Mouse (Mus musculus) lung, embryonic 16.5 days (tissue): ENCODE measurements around the gene Dvl1. TPM values are rescaled to one million over a fixed set of nuclear protein-coding genes. Genes with fewer than 3 reads are reported as not detected.

ENCODE experiments used
- ATAC-seq: fragments of 200-750 bp; cut with Nextera tagmentation; 2 replicates; pipeline ENCODE4 v1.8.0; 2017; ENCODE audit warnings: low read depth, mild to moderate bottlenecking, moderate library complexity
- H3K27ac ChIP-seq: fragments of 300-500 bp; sonication (generic); 2 replicates; pipeline ENCODE4 v1.5.1; 2014; ENCODE audit warnings: mild to moderate bottlenecking, control low read depth, low read length
- H3K27me3 ChIP-seq: fragments of 300-500 bp; sonication (generic); 2 replicates; pipeline ENCODE4 v1.6.1; 2014; ENCODE audit warnings: low read depth, low read length, mixed read lengths; ENCODE audit not compliant: control insufficient read depth, insufficient read depth
- H3K36me3 ChIP-seq: fragments of 300-500 bp; sonication (generic); 2 replicates; pipeline ENCODE4 v1.6.1; 2014; ENCODE audit warnings: low read length; ENCODE audit not compliant: control insufficient read depth, insufficient read depth
- H3K4me1 ChIP-seq: fragments of 300-500 bp; sonication (generic); replicated peaks from 2 replicates; pipeline ENCODE4 v1.6.1; 2014; ENCODE audit warnings: low read length, mixed read lengths; ENCODE audit not compliant: control insufficient read depth, insufficient read depth
- H3K4me2 ChIP-seq: fragments of 300-500 bp; sonication (generic); 2 replicates; pipeline ENCODE4 v1.6.1; 2014; ENCODE audit warnings: low read depth, low read length, control low read depth
- H3K4me3 ChIP-seq: fragments of 300-500 bp; sonication (generic); 2 replicates; pipeline ENCODE4 v1.5.1; 2014; ENCODE audit warnings: mild to moderate bottlenecking, low read length, control low read depth
- H3K9ac ChIP-seq: fragments of 300-500 bp; sonication (generic); 2 replicates; pipeline ENCODE4 v1.6.1; 2014; ENCODE audit warnings: low read length, control low read depth
- H3K9me3 ChIP-seq: fragments of 300-500 bp; sonication (generic); 2 replicates; pipeline ENCODE4 v1.6.1; 2016; ENCODE audit warnings: low read length; ENCODE audit not compliant: control insufficient read depth
- WGBS: fragments of 180-500 bp; shearing (Covaris S2); extraction: QIAGEN DNeasy Blood & Tissue Kit; methylation state at CpG from one replicate; pipeline ENCODE4 v1.1.7; 2014; 5-methylcytosine and 5-hydroxymethylcytosine counted together
- polyA plus RNA-seq: library from polyadenylated mRNA; unstranded; fragments of >200 nt; fragmentation: Nextera tagmentation; extraction: Ambion mirVana; gene quantifications from 2 replicates; pipeline ENCODE4 v1.2.1, GENCODE M21; 2015

Dvl1 gene
- polyA plus RNA-seq, 1 experiment from 2014 or later, result 4.5 TPM

DNA sequence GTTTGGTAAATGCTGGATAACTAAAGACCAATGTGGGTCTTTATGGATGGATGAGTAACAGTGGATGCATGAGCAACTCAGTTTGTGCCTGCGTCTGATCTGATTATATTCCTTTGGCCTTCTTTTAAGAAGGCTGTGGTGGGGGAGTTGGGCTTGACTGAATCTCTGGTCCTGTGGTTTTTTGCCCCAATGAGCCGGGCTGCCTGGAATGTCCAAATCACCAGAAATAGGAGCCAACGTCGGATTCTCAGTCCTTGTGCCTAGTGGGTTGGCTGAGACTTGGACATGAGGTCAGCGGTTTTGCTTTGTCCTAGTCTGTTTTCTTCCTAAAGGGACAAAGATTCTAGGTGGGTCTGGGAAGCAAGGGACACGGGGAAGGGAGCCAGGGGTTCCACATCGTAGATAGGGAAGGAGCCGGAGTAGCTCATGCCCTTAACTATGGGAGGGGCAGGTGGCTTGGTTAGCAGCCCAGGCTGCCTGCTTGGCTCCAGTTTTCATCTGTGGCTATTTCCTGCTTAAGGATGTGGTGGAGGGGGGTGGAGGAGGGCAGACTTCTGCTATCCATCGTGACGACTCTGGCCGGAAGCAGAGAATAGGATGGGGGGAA lies 9.7 kb upstream of the Dvl1 start:
- Histone ChIP-seq H3K9me3 (no peaks in the 10 kb centered on the region), H3K4me3 (no peak overlapping the region), H3K27me3 (peaks cover 8% of the 10 kb centered on the region), H3K9ac (peak overlapping the region; percentile 28; the same call in 1 of the 2 replicates), H3K4me2 (peak overlapping the region; percentile 43), H3K36me3 (peaks cover 7% of the 10 kb centered on the region), H3K27ac (peak overlapping the region; percentile 99), H3K4me1 (peaks cover 52% of the 10 kb centered on the region)
- WGBS, result 39% methylated on average over 11 of the region's 11 CpGs
- ATAC-seq, result peak; percentile 7; the same call in 1 of the 2 replicates

DNA sequence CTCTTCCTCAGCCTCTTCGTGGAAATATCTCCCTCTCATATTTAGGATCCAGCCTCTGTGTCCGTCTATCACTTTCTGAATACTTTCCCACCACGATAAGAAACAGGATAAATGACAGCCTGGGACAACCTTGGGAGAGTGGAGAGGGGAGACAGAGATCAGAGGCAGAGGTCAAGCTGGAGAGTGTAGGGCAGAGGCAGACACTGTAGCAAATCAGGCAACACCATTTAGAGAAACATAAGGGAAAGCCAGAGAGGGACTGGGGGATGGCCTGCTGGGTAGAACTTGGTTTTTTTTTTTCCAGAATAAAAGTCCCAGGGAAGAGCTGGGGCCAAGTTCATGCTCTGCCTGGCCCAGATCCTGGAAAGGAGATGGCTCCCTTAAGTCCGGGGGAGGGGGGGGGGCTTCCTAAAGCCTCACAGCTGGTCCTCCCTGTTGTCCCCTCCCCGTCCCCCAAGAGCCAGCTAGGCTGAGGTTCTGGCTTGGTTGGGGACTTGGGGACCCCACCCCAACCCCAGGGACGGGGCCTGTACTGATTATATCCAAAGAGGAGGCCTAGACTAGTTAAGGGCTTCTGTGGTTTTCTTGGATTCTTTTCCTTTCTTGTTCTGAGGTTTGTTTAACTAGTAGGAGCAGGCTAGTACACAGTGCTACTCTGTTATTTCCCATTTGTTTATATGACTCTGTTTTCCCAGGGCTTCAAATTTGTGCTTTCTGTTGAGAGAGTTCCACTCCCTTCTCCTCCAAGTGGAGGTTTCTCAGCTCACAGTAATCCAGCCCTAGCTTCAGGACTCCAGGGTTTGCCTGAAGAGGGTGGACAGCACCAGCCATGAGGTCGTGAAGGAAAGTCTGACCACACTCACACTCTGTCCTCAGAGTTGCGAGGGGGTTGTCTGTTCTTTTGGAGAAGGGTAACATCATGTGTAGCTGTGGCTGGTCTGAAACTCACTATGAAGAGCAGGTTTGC lies 8.7 kb upstream of the Dvl1 start:
- no peak overlapping the region for H3K4me3 ChIP-seq
- peaks cover 8% of the 10 kb centered on the region for H3K27me3 ChIP-seq
- peaks cover 45% of the 10 kb centered on the region for H3K4me1 ChIP-seq
- H3K4me2 ChIP-seq, result peak overlapping the region; percentile 92
- 30% methylated on average over 8 of the region's 8 CpGs for WGBS
- peak overlapping the region; percentile 28 for H3K9ac ChIP-seq
- ATAC-seq, result peak; percentile 37
- H3K9me3 ChIP-seq, result no peaks in the 10 kb centered on the region
- peaks cover 13% of the 10 kb centered on the region for H3K36me3 ChIP-seq
- H3K27ac ChIP-seq, result peak overlapping the region; percentile 99

DNA sequence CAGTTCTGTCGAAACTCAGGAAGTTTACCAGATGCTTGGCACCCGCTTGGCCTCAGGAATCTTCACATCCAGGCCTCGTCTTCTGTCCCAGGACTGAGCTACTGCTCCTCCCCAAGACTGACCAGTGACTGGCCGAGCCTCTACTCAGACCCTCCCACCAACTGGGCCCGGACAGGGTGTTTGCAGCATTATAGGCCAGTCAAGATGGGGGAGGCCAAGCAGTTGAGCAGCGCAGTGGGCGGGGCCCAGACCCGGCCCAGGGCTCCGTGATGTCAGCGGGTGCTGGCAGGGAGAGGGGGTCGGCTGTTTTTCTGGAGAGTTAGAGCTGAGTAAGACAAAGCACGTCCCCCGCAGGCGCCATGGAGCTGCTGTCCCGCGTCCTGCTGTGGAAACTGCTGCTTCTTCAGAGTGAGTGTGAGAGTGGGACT lies 7.7 kb upstream of the Dvl1 start, which contains the start of gene Mxra8:
Mxra8 (plus strand) TSS at position 198 of the 428 bp plus-strand sequence.
- Histone ChIP-seq H3K4me3 (peak within 1 kb of the TSS; percentile 67), H3K9me3 (no peaks in the 10 kb centered on the region)
- 4% methylated on average over 16 of the region's 16 CpGs for WGBS

DNA sequence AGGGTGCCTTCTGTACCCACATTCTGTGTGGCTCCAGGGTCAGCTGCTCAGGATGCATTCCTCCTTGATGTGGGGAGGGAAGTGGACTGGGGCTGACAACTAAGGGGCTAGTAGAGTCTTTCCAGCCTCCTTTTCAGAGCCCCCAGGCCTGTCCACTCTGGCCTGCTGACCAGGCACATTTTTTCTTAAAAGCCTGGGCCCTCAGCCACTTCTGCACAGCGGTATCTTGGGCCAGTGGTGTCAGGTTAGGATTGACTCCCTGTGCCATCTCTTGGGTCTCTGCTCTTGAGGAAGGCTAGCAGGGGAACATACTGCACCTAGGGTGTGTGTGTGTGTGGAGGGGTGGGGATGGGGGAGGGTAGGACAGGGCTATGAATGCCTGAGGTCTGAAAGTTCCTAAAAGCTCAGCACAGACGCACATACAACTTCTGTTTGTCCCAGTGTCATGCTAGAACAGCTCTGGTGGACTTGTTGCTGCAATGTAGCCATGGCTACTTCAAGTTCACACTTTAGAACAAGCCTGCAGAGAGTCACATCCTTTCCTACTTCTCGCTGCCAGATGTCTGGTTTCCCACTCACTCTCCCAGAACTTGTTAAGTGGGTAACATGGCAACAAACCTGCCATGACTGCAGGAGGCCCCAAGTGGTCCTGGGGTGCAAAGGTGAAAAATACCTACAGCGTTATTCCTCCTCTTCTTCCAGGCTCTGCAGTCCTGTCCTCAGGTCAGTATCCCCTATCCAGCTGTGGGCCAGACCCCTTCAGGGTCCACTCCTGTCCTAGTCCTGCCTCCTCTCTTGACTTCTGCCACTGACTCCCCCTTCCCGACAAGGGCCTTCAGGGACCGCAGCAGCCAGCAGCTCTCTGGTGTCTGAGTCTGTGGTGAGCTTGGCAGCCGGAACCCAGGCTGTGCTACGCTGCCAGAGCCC lies 6.9 kb upstream of the Dvl1 start:
- peak overlapping the region; percentile 92 for H3K4me2 ChIP-seq
- peaks cover 13% of the 10 kb centered on the region for H3K36me3 ChIP-seq
- peak overlapping the region; percentile 78 for H3K9ac ChIP-seq
- 8% methylated on average over 8 of the region's 8 CpGs for WGBS
- H3K27me3 ChIP-seq, result peaks cover 8% of the 10 kb centered on the region
- H3K4me1 ChIP-seq, result peaks cover 37% of the 10 kb centered on the region
- H3K9me3 ChIP-seq, result no peaks in the 10 kb centered on the region
- peak overlapping the region; percentile 67 for H3K4me3 ChIP-seq
- H3K27ac ChIP-seq, result peak overlapping the region; percentile 99
- ATAC-seq, result peak; percentile 4; the same call in 1 of the 2 replicates

More for the DNA sequence above, 7.7 kb upstream of the Dvl1 start, which contains the start of gene Mxra8:
- Histone ChIP-seq H3K36me3 (peaks cover 13% of the 10 kb centered on the region), H3K9ac (peak within 1 kb of the TSS; percentile 78), H3K27me3 (peaks cover 8% of the 10 kb centered on the region), H3K27ac (peak within 1 kb of the TSS; percentile 99), H3K4me1 (peaks cover 37% of the 10 kb centered on the region), H3K4me2 (peak within 1 kb of the TSS; percentile 92)
- ATAC-seq, result peak; percentile 94

DNA sequence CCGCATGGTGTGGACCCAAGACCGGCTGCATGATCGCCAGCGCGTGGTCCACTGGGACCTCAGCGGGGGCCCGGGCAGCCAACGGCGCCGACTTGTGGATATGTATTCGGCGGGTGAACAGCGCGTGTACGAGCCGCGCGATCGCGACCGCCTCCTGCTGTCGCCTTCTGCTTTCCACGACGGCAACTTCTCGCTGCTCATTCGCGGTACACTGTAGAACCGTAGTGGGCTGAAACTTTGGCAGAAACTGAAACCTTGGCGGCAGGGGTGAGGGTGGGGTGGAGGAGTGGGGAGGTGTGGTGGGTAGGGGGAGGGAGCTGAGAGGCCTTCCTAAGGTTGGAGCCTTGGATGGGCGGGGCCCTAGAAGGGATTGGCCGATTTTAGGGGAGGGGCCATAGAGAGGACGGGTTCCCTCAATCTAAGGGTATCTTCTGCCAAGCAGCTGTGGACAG lies 6.2 kb upstream of the Dvl1 start:
- H3K4me2 ChIP-seq, result peak overlapping the region; percentile 92
- H3K36me3 ChIP-seq, result peaks cover 13% of the 10 kb centered on the region
- H3K4me3 ChIP-seq, result peak overlapping the region; percentile 67
- peaks cover 8% of the 10 kb centered on the region for H3K27me3 ChIP-seq
- H3K9ac ChIP-seq, result peak overlapping the region; percentile 78
- WGBS, result under 1% methylated on average over 32 of the region's 32 CpGs
- H3K27ac ChIP-seq, result peak overlapping the region; percentile 99
- no peaks in the 10 kb centered on the region for H3K9me3 ChIP-seq
- peak; percentile 20 for ATAC-seq
- peaks cover 37% of the 10 kb centered on the region for H3K4me1 ChIP-seq

DNA sequence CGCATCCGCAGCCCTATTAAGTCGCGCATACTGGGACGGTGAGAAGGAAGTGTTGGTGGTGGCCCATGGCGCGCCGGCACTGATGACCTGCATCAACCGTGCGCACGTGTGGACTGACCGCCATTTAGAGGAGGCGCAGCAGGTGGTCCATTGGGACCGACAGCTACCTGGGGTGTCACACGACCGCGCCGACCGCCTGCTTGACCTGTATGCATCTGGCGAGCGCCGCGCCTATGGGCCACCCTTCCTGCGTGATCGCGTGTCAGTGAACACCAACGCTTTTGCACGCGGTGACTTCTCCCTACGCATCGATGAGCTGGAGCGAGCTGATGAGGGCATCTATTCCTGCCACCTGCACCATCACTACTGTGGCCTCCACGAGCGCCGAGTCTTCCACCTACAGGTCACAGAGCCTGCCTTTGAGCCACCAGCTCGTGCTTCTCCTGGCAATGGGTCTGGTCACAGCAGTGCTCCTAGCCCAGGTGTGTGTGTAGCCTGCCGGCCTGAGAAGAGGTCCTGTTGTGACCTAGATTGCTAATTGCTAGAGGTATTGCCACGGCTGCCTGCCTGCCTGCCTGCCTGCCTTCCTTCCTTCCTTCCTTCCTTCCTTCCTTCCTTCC lies 5.4 kb upstream of the Dvl1 start:
- Histone ChIP-seq H3K4me3 (peak overlapping the region; percentile 67), H3K9ac (no peak overlapping the region; the same call in 1 of the 2 replicates), H3K27ac (no peak overlapping the region), H3K4me2 (peak overlapping the region; percentile 92), H3K36me3 (peaks cover 13% of the 10 kb centered on the region), H3K4me1 (peaks cover 41% of the 10 kb centered on the region), H3K27me3 (peaks cover 8% of the 10 kb centered on the region), H3K9me3 (no peaks in the 10 kb centered on the region)
- ATAC-seq, result no peak
- WGBS, result 38% methylated on average over 38 of the region's 38 CpGs

DNA sequence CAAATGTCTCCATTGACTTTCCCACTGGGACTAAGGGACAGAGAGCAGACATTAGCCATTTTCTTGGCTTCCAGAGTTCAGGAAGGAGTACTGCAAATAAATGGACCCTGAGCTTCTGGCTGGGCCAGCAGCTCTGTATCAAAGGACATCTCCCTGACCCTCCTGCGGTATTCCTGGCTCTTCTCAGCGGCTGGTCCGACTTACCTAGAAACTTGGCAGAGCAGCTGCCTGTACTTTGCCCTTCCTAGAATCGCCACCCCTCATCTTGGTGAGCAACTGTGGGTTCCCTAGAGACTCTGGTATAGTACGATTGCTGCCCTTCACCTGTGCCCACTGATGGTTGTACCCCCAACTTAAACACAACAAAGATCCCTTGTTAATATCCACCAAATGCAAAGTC lies 4.0 kb upstream of the Dvl1 start:
- 92% methylated on average over 5 of the region's 5 CpGs for WGBS
- H3K36me3 ChIP-seq, result peaks cover 13% of the 10 kb centered on the region

More for the DNA sequence above, 4.0 kb upstream of the Dvl1 start:
- no peak overlapping the region for H3K27ac ChIP-seq
- H3K4me3 ChIP-seq, result no peak overlapping the region
- peaks cover 8% of the 10 kb centered on the region for H3K27me3 ChIP-seq
- ATAC-seq, result no peak
- H3K9me3 ChIP-seq, result no peaks in the 10 kb centered on the region
- H3K4me1 ChIP-seq, result peaks cover 33% of the 10 kb centered on the region
- H3K4me2 ChIP-seq, result no peak overlapping the region
- no peak overlapping the region for H3K9ac ChIP-seq
